Mouse (Mus musculus): Measurements from ENCODE around the gene Sh3pxd2b. TPM values are rescaled to one million over a fixed set of nuclear protein-coding genes. Genes with fewer than 3 reads are reported as not detected.

Sh3pxd2b gene
- polyA plus RNA-seq, 1 experiment from 2014 or later: 21.3 TPM

DNA sequence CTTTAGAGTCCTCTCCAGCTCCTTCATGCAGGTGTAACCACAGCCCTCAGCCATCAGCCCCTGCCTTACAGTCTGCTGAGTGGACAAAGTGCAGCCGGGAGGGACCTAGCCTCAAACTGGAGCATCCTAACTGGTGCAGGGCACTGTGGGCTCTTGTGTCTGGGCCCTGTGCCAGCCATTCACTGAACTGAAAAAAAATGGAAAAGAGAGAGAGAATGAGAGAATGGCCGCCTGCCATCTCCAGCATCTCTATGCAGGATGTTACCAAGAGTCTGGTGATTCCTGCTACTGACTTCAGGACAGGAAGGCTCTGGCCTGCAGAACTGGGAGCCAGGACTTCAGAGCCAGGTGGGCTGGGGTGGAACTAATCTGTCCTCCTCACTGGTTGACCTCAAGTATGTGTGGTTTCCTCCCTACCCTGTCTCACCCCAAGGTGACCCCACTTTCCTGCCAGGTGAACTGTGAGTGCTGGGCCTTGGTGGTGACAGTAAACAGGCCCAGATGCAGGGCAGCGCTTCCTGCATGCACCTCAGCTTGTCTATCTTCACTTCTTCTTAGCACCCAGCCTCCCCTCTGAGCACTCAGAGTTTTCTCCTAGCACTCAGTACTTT is 16.1 kb downstream of the Sh3pxd2b start:
- H3K27ac ChIP-seq (ENCODE audit: low read length): 0 out of 2 replicates have a peak overlapping the region, but pooled peaks have one; percentile 34
- WGBS: 51% methylated on average over 3 of the region's 3 CpGs
- no peaks in the 10 kb centered on the region for H3K9me3 ChIP-seq (replicated peaks; ENCODE audit: control insufficient read depth, low read length)
- no peak overlapping the region for H3K4me2 ChIP-seq (ENCODE audit: low read depth, low read length)
- H3K9ac ChIP-seq (ENCODE audit: low read length): no peak overlapping the region
- H3K27me3 ChIP-seq (ENCODE audit: control insufficient read depth, insufficient read depth, low read length): no peaks in the 10 kb centered on the region
- no peak overlapping the region for H3K4me3 ChIP-seq (replicated peaks; ENCODE audit: low read length)
- H3K4me1 ChIP-seq (ENCODE audit: control insufficient read depth, insufficient read depth, low read length): peaks cover 41% of the 10 kb centered on the region
- H3K36me3 ChIP-seq (ENCODE audit: control insufficient read depth, insufficient read depth, low read length): no peaks in the 10 kb centered on the region
- peak; percentile 31 for ATAC-seq (ENCODE audit: insufficient read depth, low FRiP score)

DNA sequence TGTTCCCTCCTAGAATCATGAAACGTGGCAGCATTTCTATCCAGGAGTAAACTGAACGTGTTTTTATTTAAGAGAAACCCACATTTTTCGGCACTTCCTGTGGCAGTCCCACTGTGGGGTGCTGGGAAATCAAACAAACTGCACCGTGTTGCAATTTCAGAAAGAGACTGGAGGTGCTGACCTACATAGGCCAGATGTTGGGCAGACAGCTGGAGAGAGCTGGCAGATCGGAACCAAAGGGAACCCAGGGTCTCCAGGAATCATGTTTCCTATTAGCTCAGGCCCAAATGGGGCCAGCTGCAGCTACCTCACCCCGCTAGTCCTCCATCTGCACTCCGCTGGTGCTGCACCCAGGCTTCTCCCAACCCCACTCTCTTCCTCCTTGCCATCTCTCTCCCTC is 16.8 kb downstream of the Sh3pxd2b start:
- 59% methylated on average over 7 of the region's 7 CpGs for WGBS
- ATAC-seq (ENCODE audit: insufficient read depth, low FRiP score): no peak
- H3K27ac ChIP-seq (ENCODE audit: low read length): no peak overlapping the region
- no peak overlapping the region for H3K4me3 ChIP-seq (replicated peaks; ENCODE audit: low read length)
- no peaks in the 10 kb centered on the region for H3K27me3 ChIP-seq (ENCODE audit: control insufficient read depth, insufficient read depth, low read length)
- no peaks in the 10 kb centered on the region for H3K36me3 ChIP-seq (ENCODE audit: control insufficient read depth, insufficient read depth, low read length)
- H3K9ac ChIP-seq (ENCODE audit: low read length): no peak overlapping the region
- H3K4me2 ChIP-seq (ENCODE audit: low read depth, low read length): no peak overlapping the region
- H3K4me1 ChIP-seq (ENCODE audit: control insufficient read depth, insufficient read depth, low read length): peaks cover 41% of the 10 kb centered on the region
- H3K9me3 ChIP-seq (replicated peaks; ENCODE audit: control insufficient read depth, low read length): no peaks in the 10 kb centered on the region

DNA sequence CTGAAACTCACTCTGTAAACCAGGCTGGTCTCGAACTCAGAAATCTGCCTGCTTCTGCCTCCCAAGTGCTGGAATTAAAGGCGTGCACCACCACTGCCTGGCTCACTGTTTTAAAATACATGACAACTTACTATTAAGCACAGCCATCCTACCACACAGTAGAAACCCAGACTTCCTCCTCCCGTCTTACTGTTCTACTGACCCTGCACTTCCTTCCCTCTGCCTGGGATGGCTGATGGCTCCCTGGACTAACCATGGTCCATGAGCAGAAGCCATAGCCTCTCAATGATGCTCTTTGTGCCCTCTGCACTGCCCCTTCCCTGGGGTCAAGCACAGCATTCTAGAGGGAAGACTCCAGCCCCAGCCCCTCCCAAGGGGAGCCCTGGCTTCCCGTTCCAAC is 17.9 kb downstream of the Sh3pxd2b start:
- Histone ChIP-seq H3K27ac (ENCODE audit: low read length) (peak overlapping the region; percentile 53; the same call in 1 of the 2 replicates), H3K4me1 (ENCODE audit: control insufficient read depth, insufficient read depth, low read length) (peaks cover 42% of the 10 kb centered on the region), H3K9me3 (replicated peaks; ENCODE audit: control insufficient read depth, low read length) (no peaks in the 10 kb centered on the region), H3K4me2 (ENCODE audit: low read depth, low read length) (no peak overlapping the region), H3K9ac (ENCODE audit: low read length) (no peak overlapping the region), H3K27me3 (ENCODE audit: control insufficient read depth, insufficient read depth, low read length) (no peaks in the 10 kb centered on the region), H3K36me3 (ENCODE audit: control insufficient read depth, insufficient read depth, low read length) (no peaks in the 10 kb centered on the region), H3K4me3 (replicated peaks; ENCODE audit: low read length) (no peak overlapping the region)
- 81% methylated on average over 4 of the region's 4 CpGs for WGBS
- no peak for ATAC-seq (ENCODE audit: insufficient read depth, low FRiP score)

DNA sequence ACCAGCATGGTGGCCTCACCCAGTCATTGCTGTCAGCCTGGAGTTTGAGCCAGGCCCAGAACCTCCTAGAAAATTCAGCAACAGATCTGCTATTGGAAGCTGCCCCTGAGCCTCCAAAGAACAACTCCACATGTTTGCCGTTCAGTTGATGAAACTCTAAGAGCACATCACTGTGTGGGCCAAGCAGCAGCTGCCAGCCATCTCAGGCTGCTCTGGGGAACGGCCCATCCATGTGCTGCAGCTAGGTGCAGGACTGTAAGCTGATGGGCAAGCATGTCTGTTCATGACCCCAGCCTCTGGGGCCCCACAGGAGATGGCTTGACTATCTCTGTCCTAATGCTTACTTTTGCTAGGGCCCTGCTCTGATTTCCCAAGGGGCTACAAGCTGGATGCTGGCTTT is 19.4 kb downstream of the Sh3pxd2b start:
- Histone ChIP-seq H3K9me3 (replicated peaks; ENCODE audit: control insufficient read depth, low read length) (no peaks in the 10 kb centered on the region), H3K27me3 (ENCODE audit: control insufficient read depth, insufficient read depth, low read length) (no peaks in the 10 kb centered on the region), H3K4me1 (ENCODE audit: control insufficient read depth, insufficient read depth, low read length) (peaks cover 44% of the 10 kb centered on the region), H3K27ac (ENCODE audit: low read length) (peak overlapping the region; percentile 53), H3K4me3 (replicated peaks; ENCODE audit: low read length) (no peak overlapping the region), H3K9ac (ENCODE audit: low read length) (no peak overlapping the region), H3K36me3 (ENCODE audit: control insufficient read depth, insufficient read depth, low read length) (peaks cover 7% of the 10 kb centered on the region), H3K4me2 (ENCODE audit: low read depth, low read length) (no peak overlapping the region)
- WGBS: 46% methylated on average over 2 of the region's 2 CpGs
- ATAC-seq (ENCODE audit: insufficient read depth, low FRiP score): no peak

DNA sequence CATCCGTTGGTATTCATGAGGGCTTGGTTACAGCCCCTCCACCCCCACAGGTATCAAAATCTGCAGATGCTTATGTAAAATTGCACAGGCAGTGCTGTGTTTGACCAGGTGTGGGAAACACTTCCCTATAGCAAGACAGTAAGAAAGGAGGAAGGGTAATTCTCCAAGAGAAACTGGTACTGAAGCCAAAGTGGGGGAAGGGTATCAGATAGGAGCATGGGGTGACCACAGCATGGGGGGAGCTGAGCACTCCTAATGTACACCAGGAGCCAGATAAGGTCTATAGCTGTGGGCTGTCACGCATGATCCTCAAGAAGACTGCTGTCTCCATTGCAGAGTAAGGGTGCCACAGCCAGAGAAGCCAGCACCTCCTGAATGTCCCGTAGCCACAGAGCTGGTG is 21.4 kb downstream of the Sh3pxd2b start:
- no peak overlapping the region for H3K4me3 ChIP-seq (replicated peaks; ENCODE audit: low read length)
- H3K9me3 ChIP-seq (replicated peaks; ENCODE audit: control insufficient read depth, low read length): no peaks in the 10 kb centered on the region
- no peaks in the 10 kb centered on the region for H3K27me3 ChIP-seq (ENCODE audit: control insufficient read depth, insufficient read depth, low read length)
- H3K9ac ChIP-seq (ENCODE audit: low read length): no peak overlapping the region
- no peak for ATAC-seq (ENCODE audit: insufficient read depth, low FRiP score)
- peaks cover 31% of the 10 kb centered on the region for H3K4me1 ChIP-seq (ENCODE audit: control insufficient read depth, insufficient read depth, low read length)
- no peak overlapping the region for H3K27ac ChIP-seq (ENCODE audit: low read length)
- WGBS: 85% methylated on average over 3 of the region's 3 CpGs
- H3K4me2 ChIP-seq (ENCODE audit: low read depth, low read length): no peak overlapping the region
- peaks cover 17% of the 10 kb centered on the region for H3K36me3 ChIP-seq (ENCODE audit: control insufficient read depth, insufficient read depth, low read length)

DNA sequence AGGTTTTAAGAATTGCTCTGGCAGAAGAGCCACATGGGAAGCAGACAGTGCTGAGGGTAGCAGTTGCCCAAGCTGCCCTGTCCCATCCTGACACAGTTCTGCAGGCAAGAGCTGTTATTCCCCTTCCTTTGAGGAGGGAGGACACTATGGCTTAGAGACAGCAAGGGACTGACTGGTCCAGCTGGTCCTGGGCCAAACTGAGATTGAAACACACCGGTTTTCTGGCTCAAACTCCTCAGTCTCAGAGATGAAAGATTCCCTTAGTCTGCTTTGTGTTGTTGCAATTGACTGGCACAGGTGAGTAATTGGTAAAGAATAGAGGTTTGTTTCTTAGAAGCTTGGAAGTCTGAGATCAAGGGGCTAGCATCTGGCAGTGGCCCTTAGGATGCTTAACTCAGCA is 23.3 kb downstream of the Sh3pxd2b start:
- H3K9me3 ChIP-seq (replicated peaks; ENCODE audit: control insufficient read depth, low read length): no peaks in the 10 kb centered on the region
- no peak overlapping the region for H3K27ac ChIP-seq (ENCODE audit: low read length)
- H3K4me2 ChIP-seq (ENCODE audit: low read depth, low read length): no peak overlapping the region
- no peak for ATAC-seq (ENCODE audit: insufficient read depth, low FRiP score)
- H3K27me3 ChIP-seq (ENCODE audit: control insufficient read depth, insufficient read depth, low read length): no peaks in the 10 kb centered on the region
- peaks cover 19% of the 10 kb centered on the region for H3K4me1 ChIP-seq (ENCODE audit: control insufficient read depth, insufficient read depth, low read length)
- H3K36me3 ChIP-seq (ENCODE audit: control insufficient read depth, insufficient read depth, low read length): peaks cover 24% of the 10 kb centered on the region
- no peak overlapping the region for H3K9ac ChIP-seq (ENCODE audit: low read length)
- 56% methylated on average over 1 of the region's 1 CpGs for WGBS
- H3K4me3 ChIP-seq (replicated peaks; ENCODE audit: low read length): no peak overlapping the region

DNA sequence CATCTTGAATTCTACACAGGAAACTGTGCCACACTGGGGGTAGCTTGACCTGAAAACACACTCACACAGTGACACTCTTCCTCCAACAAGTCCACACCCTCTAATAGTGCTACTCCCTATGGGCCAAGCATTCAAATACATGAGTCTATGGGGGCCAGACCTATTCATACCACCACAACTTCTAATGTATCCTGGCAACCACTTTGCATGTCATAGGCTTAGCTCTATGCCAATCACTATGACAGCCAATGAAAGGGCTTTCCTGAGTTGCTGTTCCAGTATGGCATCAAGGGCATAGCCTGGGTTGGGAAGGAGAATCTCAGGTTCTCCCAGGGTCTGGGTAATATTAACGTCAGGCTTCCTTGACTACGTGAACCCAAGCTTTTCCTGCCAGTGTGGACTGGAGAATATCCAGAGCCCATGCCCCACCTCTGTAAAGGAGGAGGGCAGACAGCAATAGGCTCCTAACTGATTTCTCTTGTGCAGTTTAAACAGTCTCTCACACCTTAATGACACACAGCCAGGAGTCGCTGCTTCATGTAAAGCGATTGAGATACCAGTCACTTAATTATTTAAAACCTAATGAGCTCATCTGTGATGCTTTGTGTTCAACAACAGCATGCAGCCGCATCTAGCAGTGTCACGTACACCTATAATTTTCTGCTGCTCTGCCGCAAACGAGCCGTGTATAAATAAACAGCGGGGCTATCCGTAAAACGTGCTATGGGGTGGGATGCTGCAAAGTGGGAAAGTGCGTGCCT is 25.8 kb downstream of the Sh3pxd2b start:
- H3K4me3 ChIP-seq (replicated peaks; ENCODE audit: low read length): no peak overlapping the region
- ATAC-seq (ENCODE audit: insufficient read depth, low FRiP score): no peak
- no peaks in the 10 kb centered on the region for H3K27me3 ChIP-seq (ENCODE audit: control insufficient read depth, insufficient read depth, low read length)
- no peak overlapping the region for H3K4me2 ChIP-seq (ENCODE audit: low read depth, low read length)
- H3K27ac ChIP-seq (ENCODE audit: low read length): no peak overlapping the region
- H3K4me1 ChIP-seq (ENCODE audit: control insufficient read depth, insufficient read depth, low read length): 0 out of 2 replicates have a peak, but pooled peaks cover 3% of the 10 kb centered on the region
- H3K36me3 ChIP-seq (ENCODE audit: control insufficient read depth, insufficient read depth, low read length): peaks cover 38% of the 10 kb centered on the region
- WGBS: 82% methylated on average over 13 of the region's 13 CpGs
- no peaks in the 10 kb centered on the region for H3K9me3 ChIP-seq (replicated peaks; ENCODE audit: control insufficient read depth, low read length)
- H3K9ac ChIP-seq (ENCODE audit: low read length): no peak overlapping the region

DNA sequence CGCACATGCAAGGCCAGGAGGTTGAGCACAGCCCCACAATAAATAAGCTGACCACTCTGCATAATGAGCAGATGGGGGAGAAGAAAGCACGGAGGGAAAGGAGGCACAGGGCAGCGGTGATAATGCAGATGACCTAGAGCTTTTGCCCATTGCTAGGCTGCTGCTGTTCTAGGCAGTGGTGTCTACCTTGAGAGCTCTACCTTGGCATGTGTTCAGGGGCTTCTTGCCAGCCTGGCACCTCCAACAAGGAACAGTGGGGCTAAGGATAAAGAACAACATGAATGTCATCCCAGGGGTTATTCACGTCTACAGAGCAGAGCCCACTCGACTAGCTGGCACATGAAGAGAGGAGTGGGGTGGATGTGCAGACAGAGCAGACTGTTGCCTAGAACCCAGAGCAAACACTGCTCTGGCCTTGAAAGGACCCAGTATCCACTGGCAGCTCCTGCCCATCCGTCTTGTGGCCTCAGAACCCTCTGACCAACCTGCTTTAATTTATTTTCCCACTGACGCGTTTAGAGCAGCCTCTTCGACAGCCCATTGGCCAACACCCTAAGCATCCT is 26.5 kb downstream of the Sh3pxd2b start:
- Histone ChIP-seq H3K36me3 (ENCODE audit: control insufficient read depth, insufficient read depth, low read length) (peaks cover 38% of the 10 kb centered on the region), H3K9me3 (replicated peaks; ENCODE audit: control insufficient read depth, low read length) (no peaks in the 10 kb centered on the region), H3K27ac (ENCODE audit: low read length) (no peak overlapping the region), H3K9ac (ENCODE audit: low read length) (no peak overlapping the region), H3K27me3 (ENCODE audit: control insufficient read depth, insufficient read depth, low read length) (no peaks in the 10 kb centered on the region), H3K4me3 (replicated peaks; ENCODE audit: low read length) (no peak overlapping the region), H3K4me2 (ENCODE audit: low read depth, low read length) (no peak overlapping the region), H3K4me1 (ENCODE audit: control insufficient read depth, insufficient read depth, low read length) (0 out of 2 replicates have a peak, but pooled peaks cover 3% of the 10 kb centered on the region)
- no peak for ATAC-seq (ENCODE audit: insufficient read depth, low FRiP score)
- WGBS: 79% methylated on average over 9 of the region's 9 CpGs

DNA sequence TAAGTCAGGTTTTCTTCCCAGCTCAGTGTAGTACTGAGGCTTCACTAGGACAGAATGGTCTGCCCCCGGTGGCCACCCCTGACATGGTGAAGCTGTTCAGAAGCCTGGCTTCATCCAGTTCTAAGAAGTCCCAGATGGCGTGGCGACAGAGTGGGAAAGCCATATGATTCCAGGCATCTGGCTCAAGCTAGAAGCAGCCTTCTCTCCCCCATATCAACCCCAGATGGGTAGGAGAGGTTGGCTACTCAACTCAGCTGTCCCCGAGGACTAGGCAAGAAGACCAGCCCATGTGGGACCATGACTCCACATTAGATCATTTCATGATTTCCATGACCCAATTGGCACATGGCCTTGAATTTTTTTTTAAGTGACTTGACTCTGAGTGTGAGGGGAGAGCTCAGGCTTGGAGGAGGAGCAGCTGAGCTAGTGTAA is 27.5 kb downstream of the Sh3pxd2b start:
- peak; percentile 26; the same call in 1 of the 2 replicates for ATAC-seq (ENCODE audit: insufficient read depth, low FRiP score)
- no peak overlapping the region for H3K9ac ChIP-seq (ENCODE audit: low read length)
- H3K4me2 ChIP-seq (ENCODE audit: low read depth, low read length): no peak overlapping the region
- H3K27ac ChIP-seq (ENCODE audit: low read length): no peak overlapping the region
- WGBS: 55% methylated on average over 4 of the region's 4 CpGs
- H3K9me3 ChIP-seq (replicated peaks; ENCODE audit: control insufficient read depth, low read length): no peaks in the 10 kb centered on the region
- H3K36me3 ChIP-seq (ENCODE audit: control insufficient read depth, insufficient read depth, low read length): peaks cover 38% of the 10 kb centered on the region
- no peak overlapping the region for H3K4me3 ChIP-seq (replicated peaks; ENCODE audit: low read length)
- H3K4me1 ChIP-seq (ENCODE audit: control insufficient read depth, insufficient read depth, low read length): 0 out of 2 replicates have a peak, but pooled peaks cover 3% of the 10 kb centered on the region
- H3K27me3 ChIP-seq (ENCODE audit: control insufficient read depth, insufficient read depth, low read length): no peaks in the 10 kb centered on the region
